ENCODE assay signal across 9 mouse cellular contexts in the genomic region with DNA sequence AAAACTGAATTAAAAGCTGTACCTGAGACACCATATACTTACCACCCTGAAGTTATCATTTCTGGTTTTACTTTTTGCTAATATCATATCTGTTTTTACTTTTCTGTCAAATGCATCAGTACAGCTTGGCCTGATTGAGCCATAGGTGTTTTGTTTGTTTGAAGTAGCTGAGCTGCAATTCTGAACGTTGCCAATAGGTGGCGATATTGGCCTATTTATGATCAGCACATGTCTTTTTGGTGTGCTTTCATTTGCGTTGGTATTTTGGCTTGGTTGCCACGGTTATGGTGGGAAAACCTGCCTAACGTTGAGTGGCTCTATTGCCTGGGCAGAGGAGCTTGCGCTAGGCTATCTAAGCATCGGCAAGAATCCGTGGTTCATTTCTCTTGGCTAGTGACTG. TPM values are rescaled to one million over a fixed set of nuclear protein-coding genes. Genes with fewer than 3 reads are reported as not detected.
DNase-seq lines count a peak whose midpoint lies in the region; ATAC-seq and TF ChIP-seq lines count a peak whose summit lies in the region.
"Had no signal": no experiment of that assay in that cellular context is flagged by ENCODE, and none has a peak within 500 bp of the region (broad histone marks: within the 10 kb centered on the region; RNA-seq: fewer than 3 reads in every experiment).

No protein-coding gene starts in this region.

- H3K27ac ChIP-seq in MEL (ENCODE audit: control insufficient read depth, low read depth, low read length): no peak overlapping the region
- H3K27ac ChIP-seq: macrophage had no signal

- TF ChIP-seq EP300 in MEL (IDR thresholded peaks at IDR 0.05; ENCODE audit: low read depth in 1 of 2, low read length in 2 of 2): no peak

- TF ChIP-seq CTCF in MEL (IDR thresholded peaks at IDR 0.05 in 2 of 3, conservative IDR thresholded peaks at IDR 0.05 in 1 of 3; ENCODE audit: control insufficient read depth in 1 of 3, insufficient read depth in 1 of 3, low read depth in 2 of 3, low read length in 3 of 3, poor library complexity in 1 of 3, severe bottlenecking in 1 of 3): peak; percentile 49 to 97 (median 94)

- peak; percentile 97 for TF ChIP-seq RAD21 in MEL (IDR thresholded peaks at IDR 0.05; ENCODE audit: low read depth, low read length)

- no peaks in the 10 kb centered on the region; a peak in 1 of 4 replicates for H3K36me3 ChIP-seq in MEL (ENCODE audit: control insufficient read depth in 1 of 2, insufficient read depth in 2 of 2, low read length in 2 of 2)

- no peak for TF ChIP-seq POLR2A in MEL (IDR thresholded peaks at IDR 0.05; ENCODE audit: control insufficient read depth in 1 of 2, insufficient read depth in 1 of 2, low read depth in 1 of 2, low read length in 2 of 2, poor library complexity in 1 of 2)

- peaks cover 0 to 2% of the 10 kb centered on the region in 2 experiments; a peak in 2 of 4 replicates for H3K27me3 ChIP-seq in MEL (ENCODE audit: control insufficient read depth in 1 of 2, insufficient read depth in 2 of 2, low read length in 2 of 2)

- no peaks in the 10 kb centered on the region for H3K79me2 ChIP-seq in MEL (ENCODE audit: control insufficient read depth, insufficient read depth, low read length, poor library complexity)

- no peaks in the 10 kb centered on the region for H3K9me3 ChIP-seq in MEL (replicated peaks; ENCODE audit: insufficient read depth, low read length)

- ATAC-seq in hematopoietic stem cell, adult 5-6 weeks (replicated peaks in 1 of 2; ENCODE audit: insufficient read depth in 1 of 2, low FRiP score in 2 of 2, low TSS enrichment in 1 of 2, low read depth in 1 of 2, poor library complexity in 2 of 2, severe bottlenecking in 2 of 2): peak; percentile 75 to 80

- H3K9ac ChIP-seq in MEL (ENCODE audit: control insufficient read depth, low read depth, low read length, poor library complexity, severe bottlenecking): peak overlapping the region; percentile 48

- peaks cover 0 to 3% of the 10 kb centered on the region in 2 experiments; a peak in 2 of 4 replicates for H3K4me1 ChIP-seq in MEL (ENCODE audit: control insufficient read depth in 1 of 2, insufficient read depth in 2 of 2, low read length in 2 of 2)

- peak overlapping the region in 1 of 2 experiments; percentile 25; a peak in 2 of 4 replicates for H3K4me3 ChIP-seq in MEL (ENCODE audit: control insufficient read depth in 1 of 2, insufficient read depth in 1 of 2, low read depth in 2 of 2, low read length in 2 of 2)

- DNase-seq in MEL (ENCODE audit: low read depth, low spot score): peak; percentile 92
- peak; percentile 40 to 60 for DNase-seq in adrenal gland, postnatal 4 days (ENCODE audit: low spot score in 2 of 2)
- peak; percentile 13 for DNase-seq in fat pad, adult 2 months (ENCODE audit: extremely low read depth, low read depth, low spot score)
- peak; percentile 76 for DNase-seq in layer of hippocampus, adult 9-10 months (ENCODE audit: low spot score)
- peak; percentile 82 for DNase-seq in lung, postnatal 10 days
- DNase-seq in right cerebral cortex, adult 18-20 months: peak; percentile 68
- DNase-seq in urinary bladder, postnatal 25 days (ENCODE audit: low spot score): peak; percentile 67

TF ChIP-seq in MEL, 35 proteins besides CTCF, POLR2A, EP300 and RAD21:
- TF ChIP-seq ZC3H11A (IDR thresholded peaks at IDR 0.05; ENCODE audit: low read depth, low read length) (peak; percentile 73; the same call in 1 of the 2 replicates), SIN3A (IDR thresholded peaks at IDR 0.05; ENCODE audit: low read length) (peak; percentile 57; the same call in 1 of the 2 replicates), RCOR1 (IDR thresholded peaks at IDR 0.05; ENCODE audit: low read depth, low read length) (no peak), KAT2A (conservative IDR thresholded peaks at IDR 0.05; ENCODE audit: low read depth, low read length) (no peak), CHD2 (IDR thresholded peaks at IDR 0.05; ENCODE audit: low read length) (no peak), MAX (IDR thresholded peaks at IDR 0.05; ENCODE audit: low read length) (peak; percentile 77), GABPA (IDR thresholded peaks at IDR 0.05; ENCODE audit: low read depth, low read length) (no peak), MEF2A (IDR thresholded peaks at IDR 0.05; ENCODE audit: extremely low read depth, insufficient replicate concordance, low read depth, low read length, poor library complexity, severe bottlenecking) (no peak), UBTF (IDR thresholded peaks at IDR 0.05; ENCODE audit: borderline replicate concordance, insufficient read depth, low read depth, low read length) (no peak), ELF1 (IDR thresholded peaks at IDR 0.05; ENCODE audit: low read depth, low read length) (no peak), MXI1 (IDR thresholded peaks at IDR 0.05; ENCODE audit: low read depth, low read length) (peak; percentile 81), ETS1 (IDR thresholded peaks at IDR 0.05; ENCODE audit: low read depth, low read length) (no peak), HCFC1 (IDR thresholded peaks at IDR 0.05; ENCODE audit: low read depth, low read length) (no peak), MYC (IDR thresholded peaks at IDR 0.05; ENCODE audit: low read depth, low read length) (peak; percentile 94), CHD1 (IDR thresholded peaks at IDR 0.05; ENCODE audit: low read depth, low read length) (no peak), BHLHE40 (IDR thresholded peaks at IDR 0.05; ENCODE audit: borderline replicate concordance, low read depth, low read length) (no peak), MAZ (IDR thresholded peaks at IDR 0.05; ENCODE audit: low read depth, low read length) (no peak), POLR2AphosphoS5 (IDR thresholded peaks at IDR 0.05; ENCODE audit: borderline replicate concordance, low read depth, low read length) (no peak), NRF1 (IDR thresholded peaks at IDR 0.05; ENCODE audit: insufficient read depth, low read depth, low read length, poor library complexity, severe bottlenecking) (no peak), POLR2AphosphoS2 (IDR thresholded peaks at IDR 0.05; ENCODE audit: low read length) (no peak), JUND (IDR thresholded peaks at IDR 0.05; ENCODE audit: low read depth, low read length) (no peak), USF1 (IDR thresholded peaks at IDR 0.05; ENCODE audit: low read depth, low read length) (no peak), ZNF384 (IDR thresholded peaks at IDR 0.05; ENCODE audit: low read depth, low read length) (no peak), E2F4 (IDR thresholded peaks at IDR 0.05; ENCODE audit: borderline replicate concordance, low read depth, low read length) (no peak), SMC3 (IDR thresholded peaks at IDR 0.05; ENCODE audit: low read depth, low read length) (peak; percentile 71), MYB (IDR thresholded peaks at IDR 0.05; ENCODE audit: low read depth, low read length) (no peak), TBP (IDR thresholded peaks at IDR 0.05; ENCODE audit: low read depth, low read length) (no peak), GATA1 (IDR thresholded peaks at IDR 0.05; ENCODE audit: low read depth, low read length) (no peak), ZMIZ1 (IDR thresholded peaks at IDR 0.05; ENCODE audit: low read depth, low read length) (no peak), TCF12 (IDR thresholded peaks at IDR 0.05; ENCODE audit: low read depth, low read length) (no peak), USF2 (IDR thresholded peaks at IDR 0.05; ENCODE audit: borderline replicate concordance in 1 of 2, insufficient read depth in 1 of 2, low read depth in 1 of 2, low read length in 2 of 2) (no peak), NELFE (IDR thresholded peaks at IDR 0.05; ENCODE audit: low read depth, low read length) (no peak), TAL1 (IDR thresholded peaks at IDR 0.05; ENCODE audit: low read length) (no peak), MAFK (IDR thresholded peaks at IDR 0.05; ENCODE audit: borderline replicate concordance, low read depth, low read length) (no peak), ZKSCAN1 (IDR thresholded peaks at IDR 0.05; ENCODE audit: low read depth, low read length) (no peak)
TF ChIP-seq in MEL: peak in this region for 6.

RNA-seq across cellular contexts. Expression of a gene that starts 10.0 kb away (rescaled TPM):
- total RNA-seq in MEL (2012; rRNA removed): 49.8 and 54.3 TPM in 2 replicates
- 100 to 1,000 TPM in 1 of 2 experiments, not detected in 1; 110 TPM for polyA plus RNA-seq in MEL (2012; ENCODE audit: insufficient read depth in 1 of 2, insufficient read length in 2 of 2, low read depth in 1 of 2, low replicate concordance in 2 of 2, missing spikeins in 1 of 2)
- total RNA-seq in adrenal gland, postnatal 4 days (2021): 10 to 100 TPM; 59.4 to 60.4 TPM
- 79.5 and 128 TPM in 2 replicates for total RNA-seq in hematopoietic stem cell, adult 5-6 weeks (2017)

RNA-seq across cellular contexts. Expression of a gene that starts 37.6 kb away (rescaled TPM):
- not detected in 2 replicates for total RNA-seq in MEL (2012; rRNA removed)
- polyA plus RNA-seq in MEL (2012; ENCODE audit: insufficient read depth in 1 of 2, insufficient read length in 2 of 2, low read depth in 1 of 2, low replicate concordance in 2 of 2, missing spikeins in 1 of 2): under 1 TPM in 1 of 2 experiments, not detected in 1; 0.03 TPM
- 1 to 10 TPM in 1 of 2 experiments, under 1 TPM in 1; 0.68 to 2.2 TPM for total RNA-seq in adrenal gland, postnatal 4 days (2021)
- 0.75 TPM in 1 of 2 replicates, not detected in the other for total RNA-seq in hematopoietic stem cell, adult 5-6 weeks (2017)
- polyA plus RNA-seq: macrophage had no signal

Comparison
In these comparisons a context has a peak if more than half of its experiments do, and no peak if none do; other contexts are left out.
1. DNase-seq: peak in every context shown above with its lines; median percentile 92 in MEL; 82 in lung, postnatal 10 days; 76 in layer of hippocampus, adult 9-10 months; 68 in right cerebral cortex, adult 18-20 months; 67 in urinary bladder, postnatal 25 days; 50 in adrenal gland, postnatal 4 days; 13 in fat pad, adult 2 months.